Mouse (Mus musculus) c-Kit-positive CD71-positive TER-119-negative erythroid progenitor cells, embryonic 14.5 days (primary cell): ENCODE measurements at regions not wholly inside any gene's neighbourhood (a gene's known extent, or its start where the extent isn't known, plus 50 kb on each side); places are given as distances from the start of the nearest gene placed in this dataset.

Experiments used
- DNase-seq: peaks from one replicate; pipeline ENCODE4 v3.0.0-alpha.2; 2013; ENCODE audit warnings: low read depth

GRCm38 (mm10) chr3:149993199-149993598 is 1002.8 kb upstream of the Adgrl2 start:
- no peak for DNase-seq

GRCm38 (mm10) chr3:149987801-149988200 is 997.4 kb upstream of the Adgrl2 start:
- no peak for DNase-seq

DNA sequence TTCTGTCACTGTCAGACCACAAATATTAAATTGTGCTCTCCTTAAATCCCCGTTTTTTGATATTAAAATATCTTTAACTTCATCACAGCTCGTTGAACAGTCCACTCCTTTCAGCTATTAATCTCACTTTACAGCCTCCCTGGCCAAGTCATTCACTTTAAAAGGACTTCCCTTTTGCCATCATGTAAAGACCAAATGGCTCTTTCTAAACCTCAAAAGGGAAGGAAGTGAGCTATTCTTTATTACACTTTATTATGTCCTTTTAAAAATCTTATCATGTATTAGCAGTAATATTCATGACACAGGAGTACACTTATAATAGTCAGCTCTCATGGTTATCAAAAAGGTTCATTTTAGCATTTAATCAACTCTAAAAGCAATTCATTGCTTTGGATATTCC is 966.6 kb upstream of the Adgrl2 start:
- no peak for DNase-seq

DNA sequence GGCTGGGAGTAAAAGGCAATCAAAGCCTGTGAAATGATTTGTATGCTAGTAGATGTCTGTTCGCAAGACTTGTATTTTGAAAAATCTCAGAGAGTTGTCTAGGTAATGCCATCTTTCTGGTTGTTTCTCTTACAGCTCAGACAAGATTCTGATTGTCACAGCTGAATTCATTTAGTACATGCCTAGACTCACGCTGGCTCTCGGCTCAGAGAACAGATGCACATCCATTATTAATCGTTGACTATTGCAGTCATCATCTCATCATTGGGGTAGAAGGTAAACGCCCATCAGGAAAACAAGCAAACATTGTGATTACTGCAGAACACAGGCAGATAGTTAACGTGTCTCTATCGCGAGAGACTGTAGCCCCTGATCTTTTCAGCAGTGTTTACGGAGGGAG is 945.8 kb upstream of the Adgrl2 start:
- no peak for DNase-seq

DNA sequence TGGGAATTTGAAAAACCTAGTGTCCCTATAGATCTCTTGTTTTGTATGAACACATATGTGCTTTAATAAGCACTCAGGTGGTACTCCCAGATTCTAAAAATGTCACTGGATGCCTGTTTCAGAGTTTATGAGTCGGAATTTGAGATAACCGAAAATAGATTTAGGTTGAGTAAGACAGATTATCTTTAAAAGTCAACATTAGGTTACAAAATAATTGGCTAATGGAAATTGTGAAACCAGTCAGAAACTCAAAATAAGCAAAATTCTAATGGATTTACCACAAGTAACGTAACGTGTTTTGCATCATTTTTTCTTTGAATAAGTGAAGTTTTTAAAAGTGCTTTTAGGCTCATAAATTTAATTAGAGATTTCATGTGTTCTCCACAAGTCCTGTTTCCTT is 944.5 kb upstream of the Adgrl2 start:
- DNase-seq = no peak

DNA sequence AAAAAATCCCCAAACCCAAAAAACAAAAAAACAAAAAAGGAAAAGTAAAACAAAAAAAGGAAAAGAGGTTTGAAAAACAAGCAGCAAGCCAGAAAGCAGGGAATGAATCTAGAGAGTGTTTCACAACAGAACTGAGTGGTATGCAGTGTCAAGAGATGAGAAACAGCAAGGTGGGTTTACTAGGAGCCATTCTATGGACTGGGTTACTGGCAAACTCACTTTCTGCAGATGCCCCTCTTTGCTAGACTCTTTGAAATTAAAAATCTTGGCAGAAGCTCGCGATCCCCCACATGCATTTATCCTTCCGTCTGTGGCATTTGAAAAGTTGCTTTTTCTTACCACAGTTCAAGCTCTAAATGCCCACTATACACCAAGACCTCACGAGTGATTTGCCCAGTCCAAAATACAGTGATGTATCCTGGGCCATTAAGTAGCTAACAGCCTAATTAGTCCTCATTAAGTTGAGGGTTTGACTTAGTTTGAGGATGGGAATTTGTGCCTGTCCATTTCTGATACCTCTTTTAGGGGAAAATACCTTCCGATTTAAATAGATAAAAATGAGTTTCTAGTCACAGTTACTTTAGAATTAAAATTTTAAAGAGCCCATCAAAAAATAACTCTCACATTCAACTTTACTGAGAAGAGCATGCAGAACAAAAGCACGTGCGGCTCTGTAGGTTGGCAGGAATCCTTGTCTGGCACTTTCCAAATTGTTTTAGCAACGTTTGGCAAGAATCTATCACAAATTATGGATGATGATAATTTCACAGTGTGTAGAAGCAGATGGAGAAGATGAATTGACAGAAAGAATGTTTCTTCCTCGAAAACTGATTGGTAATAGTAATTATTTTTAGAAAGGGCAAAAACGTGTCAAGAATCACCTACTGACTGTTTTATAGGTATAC is 938.4 kb upstream of the Adgrl2 start:
- DNase-seq = no peak

DNA sequence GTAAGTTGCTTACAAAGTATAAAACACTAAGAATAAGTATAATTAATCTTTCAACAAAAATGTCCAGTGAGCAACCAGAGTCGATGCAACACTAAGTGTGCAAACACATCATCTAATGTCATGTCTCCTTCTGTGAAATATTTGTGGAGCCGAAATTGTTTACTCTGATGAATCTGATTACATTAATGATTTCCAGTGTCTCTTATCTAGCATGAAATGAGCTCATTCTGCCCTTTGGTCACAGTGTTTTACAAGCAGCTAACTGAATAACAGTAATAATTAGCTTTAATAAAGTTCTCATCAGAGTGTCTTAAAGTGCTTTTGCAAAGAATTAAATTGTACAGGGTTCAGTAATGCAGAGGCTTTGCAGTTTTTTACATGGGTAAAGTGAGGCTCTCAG is 929.9 kb upstream of the Adgrl2 start:
- no peak for DNase-seq

DNA sequence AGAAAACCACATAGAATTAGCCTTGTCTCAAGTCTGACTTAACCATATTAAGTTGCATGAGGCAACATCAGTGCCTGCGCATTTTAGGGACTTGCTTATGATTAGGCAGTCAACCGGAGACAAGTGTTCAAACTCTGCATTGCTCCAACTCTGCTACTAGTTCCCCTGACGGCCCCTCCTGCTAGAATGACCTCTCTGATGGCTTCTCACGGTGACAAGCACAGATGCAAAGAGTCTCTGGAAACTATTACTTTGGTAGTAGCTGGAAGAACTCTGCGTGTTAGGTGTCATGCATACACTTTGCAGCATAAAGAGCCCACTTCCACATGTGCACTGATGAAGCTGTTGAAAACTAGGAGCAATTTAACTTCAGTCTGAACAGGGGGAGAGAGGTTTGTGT is 927.8 kb upstream of the Adgrl2 start:
- no peak for DNase-seq

- no peak for DNase-seq
Measured at GRCm38 (mm10) chr3:149910721-149911120, 920.4 kb upstream of the Adgrl2 start.

DNA sequence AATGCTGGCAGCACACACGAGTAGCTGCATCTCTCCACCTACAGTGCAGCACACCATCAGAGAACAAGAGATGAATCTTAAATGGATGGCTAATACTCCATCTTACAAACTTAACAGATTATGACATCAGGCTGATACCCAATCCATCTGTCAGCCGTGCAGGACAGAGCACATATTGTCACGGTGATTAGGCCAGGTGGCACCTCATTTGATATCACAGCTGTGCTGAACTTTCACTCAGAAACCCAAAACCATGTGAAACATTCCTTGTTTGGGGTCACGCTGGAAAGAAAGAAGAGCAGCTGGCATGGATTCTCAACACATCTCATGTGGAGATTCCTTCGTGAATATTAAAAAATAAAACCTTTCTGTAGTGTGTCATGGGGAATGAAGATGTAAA is 911.4 kb upstream of the Adgrl2 start:
- no peak for DNase-seq

DNA sequence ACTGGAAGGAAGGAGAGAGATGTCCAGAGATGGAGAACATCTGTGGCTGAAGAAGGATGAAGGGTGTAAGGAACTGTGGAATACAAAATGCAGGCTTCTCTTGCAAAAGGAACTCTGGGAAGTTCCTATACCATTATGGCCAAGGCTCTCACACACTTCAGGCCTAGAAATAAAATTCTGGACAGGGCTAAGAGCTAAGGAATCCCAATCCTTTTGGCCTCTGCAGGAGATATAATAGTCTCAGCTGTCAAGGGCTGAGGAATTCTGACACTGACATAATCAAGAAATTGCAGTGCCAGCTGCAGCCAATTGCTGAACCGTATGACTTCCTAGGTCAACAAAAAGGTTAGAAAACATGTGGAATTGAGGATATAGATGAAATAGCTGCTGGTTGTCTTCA is 886.2 kb upstream of the Adgrl2 start:
- no peak for DNase-seq

- DNase-seq = no peak
Measured at GRCm38 (mm10) chr3:149865945-149866344, 875.6 kb upstream of the Adgrl2 start.

GRCm38 (mm10) chr3:149846941-149847539 is 856.7 kb upstream of the Adgrl2 start:
- DNase-seq = no peak

DNA sequence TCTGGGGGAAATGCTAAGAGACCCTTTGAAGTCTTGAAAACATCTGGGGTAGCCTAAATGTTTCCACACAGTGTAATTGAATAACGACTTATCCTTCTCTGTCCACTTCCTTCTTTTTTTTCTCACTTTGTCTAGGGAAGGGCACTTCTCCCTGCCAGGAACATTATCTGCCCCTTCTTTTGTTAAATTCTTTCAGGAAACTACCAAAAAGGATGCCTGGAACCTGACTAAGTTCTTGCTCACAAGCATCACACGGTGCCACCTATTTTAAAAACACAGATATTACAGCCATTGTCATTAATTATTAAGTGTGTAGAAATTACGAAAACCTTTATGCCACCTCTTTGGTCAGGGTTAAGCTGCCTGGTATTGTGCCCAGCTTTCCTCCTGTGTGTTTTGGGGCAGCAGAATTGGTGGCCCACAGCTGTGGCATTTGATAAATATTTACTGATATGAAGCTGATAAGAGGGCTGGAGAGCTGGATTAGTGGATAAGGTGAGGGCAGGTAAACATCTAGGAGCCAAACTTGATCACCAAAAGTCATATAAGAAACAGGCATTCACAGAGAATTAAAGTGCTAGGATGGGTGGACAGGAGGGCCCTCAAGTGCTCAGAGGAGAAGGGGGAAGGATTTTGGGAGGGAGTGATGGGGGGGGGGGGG is 855.6 kb upstream of the Adgrl2 start:
- no peak for DNase-seq

DNA sequence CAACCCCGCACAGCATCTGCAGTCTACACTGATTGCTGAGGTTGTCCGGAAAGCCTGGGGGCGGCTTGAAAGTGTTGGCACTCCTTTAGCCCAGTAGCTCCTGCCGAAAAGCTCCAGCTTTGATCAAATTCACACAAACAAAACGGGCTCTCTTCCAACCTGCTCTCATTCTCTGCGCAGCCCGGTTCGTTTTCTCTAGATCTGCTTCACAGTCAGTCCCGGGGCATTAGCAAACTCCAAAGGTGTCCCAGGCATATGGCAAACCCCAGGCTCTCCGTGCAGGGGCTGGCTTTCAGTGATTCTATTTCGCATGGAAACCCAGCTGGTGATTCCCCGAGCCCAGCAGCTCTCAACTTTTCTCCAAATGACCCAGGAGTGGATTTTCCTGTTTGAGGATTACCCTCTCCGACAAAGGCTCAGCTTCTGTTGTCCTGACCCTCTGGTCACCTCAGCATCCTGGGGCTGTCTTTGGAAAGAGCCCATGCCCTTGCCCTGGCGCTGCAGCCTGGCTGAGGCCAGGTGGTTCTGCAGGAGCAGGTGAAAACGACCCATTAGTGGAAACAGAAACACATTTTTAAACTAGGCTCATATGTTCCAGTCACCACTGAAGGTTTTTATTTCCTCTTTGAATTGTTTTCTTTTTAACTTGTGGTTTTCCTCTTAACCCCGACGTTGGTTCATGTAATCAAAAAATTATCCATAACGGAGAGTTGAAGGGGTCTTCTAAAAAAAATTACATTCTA is 854.9 kb upstream of the Adgrl2 start:
- DNase-seq = no peak

DNA sequence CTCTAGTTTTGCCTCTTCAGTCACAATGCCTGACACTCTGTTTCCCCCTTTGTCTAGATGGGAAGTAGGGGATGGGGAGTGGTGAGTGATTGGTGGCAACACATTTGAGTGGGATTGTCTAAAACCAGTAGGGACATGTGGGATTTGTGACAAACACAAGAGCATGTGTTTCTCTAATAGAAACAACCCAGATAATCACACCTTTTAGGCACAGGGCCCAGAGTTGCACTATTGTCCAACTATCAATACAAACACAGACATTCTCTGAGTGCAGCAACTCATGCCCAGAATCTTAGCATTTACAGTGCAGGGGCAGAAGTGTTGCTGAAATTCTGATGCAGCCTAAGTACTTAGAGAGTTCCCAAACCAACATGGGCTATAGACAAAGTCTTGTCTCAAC is 847.6 kb upstream of the Adgrl2 start:
- no peak for DNase-seq

DNA sequence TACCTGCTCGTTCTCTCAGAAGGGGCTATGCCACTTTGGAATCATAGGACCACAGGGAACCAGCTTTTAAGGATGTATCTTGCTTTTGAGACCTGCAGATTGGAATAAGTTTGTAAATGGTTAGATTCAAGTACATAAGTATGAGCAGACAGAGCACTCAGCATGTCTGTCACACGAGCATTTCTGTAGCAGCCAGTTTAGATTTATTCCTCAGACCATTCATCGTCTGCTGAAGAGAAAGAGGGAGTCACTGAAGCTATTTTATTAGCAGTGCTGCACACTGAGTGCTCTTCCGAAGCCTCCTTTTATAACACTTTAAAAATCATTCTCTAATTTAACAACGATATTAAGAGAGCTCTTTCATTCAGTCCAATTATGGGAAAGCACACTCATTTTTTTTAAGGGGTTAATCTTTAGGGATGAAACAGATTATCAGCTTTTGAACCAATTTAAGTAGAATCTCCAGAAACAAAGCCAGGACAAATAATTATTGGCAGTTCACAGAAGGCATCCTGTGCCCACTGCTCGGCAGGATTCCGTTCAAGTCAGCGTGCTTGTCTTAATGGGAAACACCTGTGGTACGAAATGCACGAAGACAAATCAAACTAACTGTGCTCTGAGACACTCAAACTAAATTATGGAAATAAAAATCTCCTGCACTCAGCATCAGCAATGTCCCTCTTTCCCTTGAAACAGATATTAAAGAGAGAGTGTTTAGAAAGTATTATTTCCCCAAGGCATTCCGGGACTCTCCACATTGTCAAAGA is 846.3 kb upstream of the Adgrl2 start:
- no peak for DNase-seq

- DNase-seq = no peak
Measured at GRCm38 (mm10) chr3:149827181-149827580, 836.8 kb upstream of the Adgrl2 start.

DNA sequence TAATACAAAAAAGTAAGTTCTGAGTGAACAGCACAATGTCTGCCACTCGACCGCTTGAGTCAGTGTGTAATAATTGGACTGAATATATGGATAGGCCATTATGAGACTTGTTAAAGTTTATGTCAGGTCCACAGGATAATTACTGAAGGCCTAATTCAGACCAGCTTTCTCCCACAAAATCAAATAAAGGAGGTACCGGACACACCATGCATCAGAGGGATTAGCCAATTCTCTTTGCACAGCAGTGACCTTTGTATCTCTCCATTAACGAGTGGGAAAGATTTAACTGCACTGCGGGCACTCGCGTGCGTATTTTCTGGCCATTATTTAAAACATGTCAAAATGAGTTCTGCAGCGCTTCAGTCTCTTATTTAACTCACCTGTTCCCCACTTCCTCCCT is 836.4 kb upstream of the Adgrl2 start:
- DNase-seq = no peak

- no peak for DNase-seq
Measured at GRCm38 (mm10) chr3:149820670-149821069, 830.3 kb upstream of the Adgrl2 start.

DNA sequence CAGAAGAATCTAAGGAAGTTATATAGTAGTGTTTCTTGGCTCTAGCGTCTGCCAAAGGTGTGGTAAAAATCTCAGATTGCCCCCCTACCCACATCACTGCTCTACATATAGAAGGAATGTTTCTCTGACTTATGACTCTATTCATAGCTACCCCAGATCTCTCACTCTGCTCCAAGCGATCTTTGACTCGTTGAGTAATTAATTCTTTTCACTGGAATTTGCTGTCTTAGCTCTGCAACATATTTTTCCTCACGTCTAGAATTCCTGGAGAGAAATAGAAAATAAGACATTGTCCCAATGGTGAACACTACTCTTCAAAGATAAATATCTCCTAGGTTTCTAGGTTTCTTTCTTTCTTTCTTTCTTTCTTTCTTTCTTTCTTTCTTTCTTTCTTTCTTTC is 829.5 kb upstream of the Adgrl2 start:
- no peak for DNase-seq

- DNase-seq = no peak
Measured at GRCm38 (mm10) chr3:149819081-149819480, 828.7 kb upstream of the Adgrl2 start.
